Mouse (Mus musculus): Measurements from ENCODE around the gene Epha2. TPM values are rescaled to one million over a fixed set of nuclear protein-coding genes. Genes with fewer than 3 reads are reported as not detected.
A peak's percentile ranks its signal among the peaks of the same experiment; 100 is the strongest.

The Epha2 gene
- polyA plus RNA-seq, 1 experiment from 2014 or later, result 1.4 TPM

GRCm38 (mm10) chr4:141297934-141298333 lies 3.1 kb upstream of the Epha2 start:
- H3K9ac ChIP-seq, result no peak overlapping the region
- no peak overlapping the region for H3K4me2 ChIP-seq
- H3K9me3 ChIP-seq, result no peaks in the 10 kb centered on the region
- H3K4me3 ChIP-seq, result no peak overlapping the region
- no peak for ATAC-seq (ENCODE audit: low FRiP score, low read depth)
- 73% methylated on average over 7 of the region's 7 CpGs for WGBS
- no peak overlapping the region for H3K27ac ChIP-seq (replicated peaks)
- H3K27me3 ChIP-seq, result peaks cover 44% of the 10 kb centered on the region
- H3K4me1 ChIP-seq (replicated peaks), result peaks cover 18% of the 10 kb centered on the region
- H3K36me3 ChIP-seq, result no peaks in the 10 kb centered on the region

GRCm38 (mm10) chr4:141299356-141299755 lies 1.7 kb upstream of the Epha2 start:
- ATAC-seq (ENCODE audit: low FRiP score, low read depth), result no peak
- H3K9me3 ChIP-seq, result no peaks in the 10 kb centered on the region
- no peak overlapping the region for H3K27ac ChIP-seq (replicated peaks)
- H3K27me3 ChIP-seq, result peaks cover 40% of the 10 kb centered on the region
- 65% methylated on average over 13 of the region's 13 CpGs for WGBS
- no peak overlapping the region for H3K4me2 ChIP-seq
- no peak overlapping the region for H3K9ac ChIP-seq
- peaks cover 18% of the 10 kb centered on the region for H3K4me1 ChIP-seq (replicated peaks)
- H3K4me3 ChIP-seq, result no peak overlapping the region
- H3K36me3 ChIP-seq, result no peaks in the 10 kb centered on the region

GRCm38 (mm10) chr4:141300196-141300595 lies 844 bp upstream of the Epha2 start:
- 72% methylated on average over 4 of the region's 4 CpGs for WGBS
- Histone ChIP-seq H3K4me1 (replicated peaks) (peaks cover 18% of the 10 kb centered on the region), H3K27ac (replicated peaks) (no peak overlapping the region), H3K4me3 (no peak overlapping the region), H3K9ac (no peak overlapping the region), H3K36me3 (no peaks in the 10 kb centered on the region), H3K4me2 (no peak overlapping the region), H3K27me3 (peaks cover 38% of the 10 kb centered on the region), H3K9me3 (no peaks in the 10 kb centered on the region)
- ATAC-seq (ENCODE audit: low FRiP score, low read depth), result no peak

GRCm38 (mm10) chr4:141301591-141302427 lies 769 bp downstream of the Epha2 start:
- no peak for ATAC-seq (ENCODE audit: low FRiP score, low read depth)
- under 1% methylated on average over 51 of the region's 51 CpGs for WGBS

GRCm38 (mm10) chr4:141302428-141303401 lies 1.7 kb downstream of the Epha2 start:
- Histone ChIP-seq H3K4me3 (peak overlapping the region; percentile 66), H3K9me3 (no peaks in the 10 kb centered on the region), H3K9ac (no peak overlapping the region), H3K27me3 (peaks cover 24% of the 10 kb centered on the region), H3K4me2 (peak overlapping the region; percentile 99), H3K36me3 (no peaks in the 10 kb centered on the region), H3K4me1 (replicated peaks) (peaks cover 23% of the 10 kb centered on the region), H3K27ac (replicated peaks) (no peak overlapping the region)
- ATAC-seq (ENCODE audit: low FRiP score, low read depth), result no peak
- 13% methylated on average over 27 of the region's 27 CpGs for WGBS

More at GRCm38 (mm10) chr4:141301591-141302427, 769 bp downstream of the Epha2 start:
- no peaks in the 10 kb centered on the region for H3K36me3 ChIP-seq
- H3K4me2 ChIP-seq, result peak overlapping the region; percentile 99
- peaks cover 23% of the 10 kb centered on the region for H3K4me1 ChIP-seq (replicated peaks)
- no peaks in the 10 kb centered on the region for H3K9me3 ChIP-seq
- H3K9ac ChIP-seq, result peak overlapping the region; percentile 44
- H3K27ac ChIP-seq (replicated peaks), result no peak overlapping the region
- H3K4me3 ChIP-seq, result peak overlapping the region; percentile 66
- H3K27me3 ChIP-seq, result peaks cover 32% of the 10 kb centered on the region

- Histone ChIP-seq H3K36me3 (no peaks in the 10 kb centered on the region), H3K4me3 (no peak overlapping the region), H3K4me1 (replicated peaks) (peaks cover 23% of the 10 kb centered on the region), H3K27me3 (peaks cover 22% of the 10 kb centered on the region), H3K27ac (replicated peaks) (no peak overlapping the region), H3K4me2 (peak overlapping the region; percentile 6; the same call in 1 of the 2 replicates), H3K9me3 (no peaks in the 10 kb centered on the region), H3K9ac (no peak overlapping the region)
- ATAC-seq (ENCODE audit: low FRiP score, low read depth), result no peak
- 52% methylated on average over 7 of the region's 7 CpGs for WGBS
Observed at GRCm38 (mm10) chr4:141303402-141304222, 2.6 kb downstream of the Epha2 start.

GRCm38 (mm10) chr4:141304223-141304611 lies 3.2 kb downstream of the Epha2 start:
- Histone ChIP-seq H3K4me3 (no peak overlapping the region), H3K4me1 (replicated peaks) (peaks cover 23% of the 10 kb centered on the region), H3K27ac (replicated peaks) (no peak overlapping the region), H3K9ac (no peak overlapping the region), H3K9me3 (no peaks in the 10 kb centered on the region), H3K36me3 (no peaks in the 10 kb centered on the region), H3K4me2 (no peak overlapping the region), H3K27me3 (peaks cover 22% of the 10 kb centered on the region)
- WGBS, result 81% methylated on average over 4 of the region's 4 CpGs
- no peak for ATAC-seq (ENCODE audit: low FRiP score, low read depth)

- Histone ChIP-seq H3K36me3 (no peaks in the 10 kb centered on the region), H3K4me3 (no peak overlapping the region), H3K9me3 (no peaks in the 10 kb centered on the region), H3K4me2 (no peak overlapping the region), H3K9ac (no peak overlapping the region), H3K27me3 (peaks cover 16% of the 10 kb centered on the region), H3K27ac (replicated peaks) (no peak overlapping the region), H3K4me1 (replicated peaks) (peaks cover 34% of the 10 kb centered on the region)
- WGBS, result 23% methylated on average over 8 of the region's 8 CpGs
- ATAC-seq (ENCODE audit: low FRiP score, low read depth), result no peak
Observed at GRCm38 (mm10) chr4:141306057-141306456, 5.0 kb downstream of the Epha2 start.

GRCm38 (mm10) chr4:141308381-141308780 lies 7.3 kb downstream of the Epha2 start:
- H3K9me3 ChIP-seq, result no peaks in the 10 kb centered on the region
- H3K4me3 ChIP-seq, result no peak overlapping the region
- peaks cover 30% of the 10 kb centered on the region for H3K4me1 ChIP-seq (replicated peaks)
- peaks cover 3% of the 10 kb centered on the region; the same call in 1 of the 2 replicates for H3K27me3 ChIP-seq
- H3K36me3 ChIP-seq, result no peaks in the 10 kb centered on the region
- ATAC-seq (ENCODE audit: low FRiP score, low read depth), result no peak
- 93% methylated on average over 22 of the region's 22 CpGs for WGBS
- H3K27ac ChIP-seq (replicated peaks), result no peak overlapping the region
- H3K9ac ChIP-seq, result no peak overlapping the region
- H3K4me2 ChIP-seq, result no peak overlapping the region

GRCm38 (mm10) chr4:141308857-141309772 lies 8.1 kb downstream of the Epha2 start:
- WGBS, result 93% methylated on average over 34 of the region's 34 CpGs
- H3K36me3 ChIP-seq, result no peaks in the 10 kb centered on the region
- ATAC-seq (ENCODE audit: low FRiP score, low read depth), result no peak
- H3K4me3 ChIP-seq, result no peak overlapping the region
- no peaks in the 10 kb centered on the region for H3K27me3 ChIP-seq
- no peaks in the 10 kb centered on the region for H3K9me3 ChIP-seq
- no peak overlapping the region for H3K9ac ChIP-seq
- no peak overlapping the region for H3K27ac ChIP-seq (replicated peaks)
- H3K4me1 ChIP-seq (replicated peaks), result peaks cover 30% of the 10 kb centered on the region
- no peak overlapping the region for H3K4me2 ChIP-seq

- Histone ChIP-seq H3K4me1 (replicated peaks) (peaks cover 30% of the 10 kb centered on the region), H3K9me3 (no peaks in the 10 kb centered on the region), H3K27me3 (no peaks in the 10 kb centered on the region), H3K4me3 (no peak overlapping the region), H3K4me2 (no peak overlapping the region), H3K36me3 (no peaks in the 10 kb centered on the region), H3K9ac (no peak overlapping the region), H3K27ac (replicated peaks) (no peak overlapping the region)
- ATAC-seq (ENCODE audit: low FRiP score, low read depth), result no peak
- WGBS, result 35% methylated on average over 10 of the region's 10 CpGs
Observed at GRCm38 (mm10) chr4:141309773-141310145, 8.7 kb downstream of the Epha2 start.
